Mouse (Mus musculus): ENCODE measurements around the gene Mrpl30. TPM values are rescaled to one million over a fixed set of nuclear protein-coding genes. Genes with fewer than 3 reads are reported as not detected.
A peak's percentile ranks its signal among the peaks of the same experiment; 100 is the strongest.

Mrpl30 gene
- polyA plus RNA-seq, 1 experiment from 2014 or later, result 275 TPM

DNA sequence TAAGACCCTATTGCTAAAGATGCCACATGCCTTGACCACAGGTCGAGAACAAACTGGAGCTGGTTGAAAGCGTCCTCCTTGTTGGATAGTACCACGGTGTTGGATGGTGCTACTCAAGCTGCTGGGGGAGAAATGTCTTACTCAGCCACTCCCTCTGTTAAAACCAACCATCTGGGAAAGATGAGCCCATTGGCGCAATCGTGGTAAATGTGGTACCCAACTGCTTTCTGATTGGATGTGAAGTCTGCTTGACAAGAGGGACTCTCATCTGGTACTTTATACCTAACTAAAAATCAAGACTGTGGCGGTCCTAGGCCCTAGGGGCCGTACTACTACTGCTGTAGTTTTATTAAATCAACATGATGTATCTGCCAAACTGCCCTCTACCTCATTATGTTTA is 1.1 kb upstream of the Mrpl30 start:
- 81% methylated on average over 7 of the region's 7 CpGs for WGBS
- peaks cover 13% of the 10 kb centered on the region for H3K4me1 ChIP-seq (ENCODE audit: control insufficient read depth, insufficient read depth, low read length)
- H3K4me3 ChIP-seq (replicated peaks; ENCODE audit: low read depth, low read length), result peak overlapping the region; percentile 67
- H3K36me3 ChIP-seq (ENCODE audit: control insufficient read depth, insufficient read depth, low read length), result peaks cover 9% of the 10 kb centered on the region
- DNase-seq (no peak), ATAC-seq (ENCODE audit: low FRiP score, low TSS enrichment) (no peak)
- H3K9me3 ChIP-seq (ENCODE audit: control insufficient read depth, low read length), result no peaks in the 10 kb centered on the region
- no peaks in the 10 kb centered on the region for H3K27me3 ChIP-seq (ENCODE audit: control insufficient read depth, insufficient read depth, low read length)
- peak overlapping the region; percentile 93 for H3K4me2 ChIP-seq (ENCODE audit: low read length)
- H3K9ac ChIP-seq (replicated peaks; ENCODE audit: low read length), result peak overlapping the region; percentile 64
- no peak overlapping the region for H3K27ac ChIP-seq (replicated peaks; ENCODE audit: low read depth, low read length)

DNA sequence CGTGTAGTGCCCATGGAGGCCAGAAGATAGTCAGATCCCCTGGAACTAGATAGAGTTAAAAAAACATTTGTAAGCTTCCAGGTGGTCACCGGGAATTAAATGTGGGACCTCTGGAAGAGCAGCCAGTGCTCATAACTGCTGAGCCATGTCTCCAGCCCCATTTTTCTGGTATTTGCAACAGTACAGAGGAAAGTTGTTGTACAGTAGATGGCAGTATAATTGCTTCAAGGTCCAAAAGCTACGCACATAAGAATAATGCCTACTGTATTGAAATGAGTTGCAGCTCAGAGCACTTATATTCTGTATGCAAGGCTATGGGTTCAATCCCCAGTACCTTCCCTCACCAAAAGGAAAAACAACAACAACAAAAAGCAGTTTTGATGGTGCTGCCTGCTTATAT is 1.1 kb downstream of the Mrpl30 start:
- Histone ChIP-seq H3K4me2 (ENCODE audit: low read length) (peak overlapping the region; percentile 93), H3K4me3 (replicated peaks; ENCODE audit: low read depth, low read length) (no peak overlapping the region), H3K27ac (replicated peaks; ENCODE audit: low read depth, low read length) (no peak overlapping the region), H3K36me3 (ENCODE audit: control insufficient read depth, insufficient read depth, low read length) (peaks cover 21% of the 10 kb centered on the region), H3K9me3 (ENCODE audit: control insufficient read depth, low read length) (no peaks in the 10 kb centered on the region), H3K4me1 (ENCODE audit: control insufficient read depth, insufficient read depth, low read length) (peaks cover 13% of the 10 kb centered on the region), H3K27me3 (ENCODE audit: control insufficient read depth, insufficient read depth, low read length) (no peaks in the 10 kb centered on the region), H3K9ac (replicated peaks; ENCODE audit: low read length) (no peak overlapping the region)
- DNase-seq (peak; percentile 29), ATAC-seq (ENCODE audit: low FRiP score, low TSS enrichment) (no peak)
- WGBS, result 77% methylated on average over 3 of the region's 3 CpGs

DNA sequence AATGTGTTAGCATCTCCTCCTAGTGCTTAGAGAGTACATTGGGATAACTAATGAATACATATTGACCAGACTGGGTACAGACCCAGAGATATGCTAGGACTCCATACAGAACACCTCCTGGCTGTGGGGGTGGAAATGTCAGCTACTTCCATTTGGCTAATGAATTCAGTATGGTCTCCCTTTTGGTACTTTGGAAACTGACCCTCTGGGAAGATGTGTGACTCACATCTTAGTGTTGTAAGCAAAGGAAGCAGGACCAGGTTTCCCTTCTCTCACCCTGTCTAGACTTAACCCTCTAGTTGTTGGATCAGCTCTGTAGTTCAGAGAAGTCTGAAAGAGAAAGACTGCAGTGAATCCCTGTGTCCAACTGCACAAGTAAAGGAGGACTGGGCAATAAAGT is 4.3 kb downstream of the Mrpl30 start:
- Histone ChIP-seq H3K27ac (replicated peaks; ENCODE audit: low read depth, low read length) (no peak overlapping the region), H3K9ac (replicated peaks; ENCODE audit: low read length) (no peak overlapping the region), H3K27me3 (ENCODE audit: control insufficient read depth, insufficient read depth, low read length) (no peaks in the 10 kb centered on the region), H3K4me1 (ENCODE audit: control insufficient read depth, insufficient read depth, low read length) (peaks cover 9% of the 10 kb centered on the region), H3K9me3 (ENCODE audit: control insufficient read depth, low read length) (no peaks in the 10 kb centered on the region), H3K4me3 (replicated peaks; ENCODE audit: low read depth, low read length) (no peak overlapping the region), H3K4me2 (ENCODE audit: low read length) (no peak overlapping the region), H3K36me3 (ENCODE audit: control insufficient read depth, insufficient read depth, low read length) (peaks cover 50% of the 10 kb centered on the region)
- no peak for DNase-seq
- ATAC-seq (ENCODE audit: low FRiP score, low TSS enrichment), result no peak

DNA sequence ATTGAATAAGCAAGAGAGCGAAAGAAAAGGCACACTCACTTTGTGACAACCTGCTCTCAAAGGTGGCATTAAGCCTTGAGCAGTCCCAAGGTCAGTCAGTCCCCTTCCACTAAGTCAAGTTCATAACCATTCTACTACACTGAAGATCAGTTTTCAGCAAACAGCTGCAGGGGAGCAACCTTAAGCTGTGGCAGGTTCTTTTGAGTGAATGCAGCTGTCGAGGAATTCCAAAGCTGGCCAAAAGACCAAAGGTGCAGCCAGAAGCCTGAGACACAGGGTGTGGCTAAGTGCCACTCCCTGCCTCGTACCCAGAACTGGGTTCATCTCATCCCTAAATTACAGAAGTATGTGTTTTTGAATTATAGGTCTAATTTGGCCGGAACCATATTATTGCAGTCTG is 9.5 kb downstream of the Mrpl30 start:
- Histone ChIP-seq H3K9ac (replicated peaks; ENCODE audit: low read length) (no peak overlapping the region), H3K36me3 (ENCODE audit: control insufficient read depth, insufficient read depth, low read length) (peaks cover 49% of the 10 kb centered on the region), H3K4me3 (replicated peaks; ENCODE audit: low read depth, low read length) (no peak overlapping the region), H3K27ac (replicated peaks; ENCODE audit: low read depth, low read length) (no peak overlapping the region), H3K27me3 (ENCODE audit: control insufficient read depth, insufficient read depth, low read length) (no peaks in the 10 kb centered on the region), H3K4me2 (ENCODE audit: low read length) (no peak overlapping the region), H3K9me3 (ENCODE audit: control insufficient read depth, low read length) (no peaks in the 10 kb centered on the region), H3K4me1 (ENCODE audit: control insufficient read depth, insufficient read depth, low read length) (no peaks in the 10 kb centered on the region)
- ATAC-seq (ENCODE audit: low FRiP score, low TSS enrichment) (no peak), DNase-seq (no peak)
- WGBS, result 86% methylated on average over 4 of the region's 4 CpGs

DNA sequence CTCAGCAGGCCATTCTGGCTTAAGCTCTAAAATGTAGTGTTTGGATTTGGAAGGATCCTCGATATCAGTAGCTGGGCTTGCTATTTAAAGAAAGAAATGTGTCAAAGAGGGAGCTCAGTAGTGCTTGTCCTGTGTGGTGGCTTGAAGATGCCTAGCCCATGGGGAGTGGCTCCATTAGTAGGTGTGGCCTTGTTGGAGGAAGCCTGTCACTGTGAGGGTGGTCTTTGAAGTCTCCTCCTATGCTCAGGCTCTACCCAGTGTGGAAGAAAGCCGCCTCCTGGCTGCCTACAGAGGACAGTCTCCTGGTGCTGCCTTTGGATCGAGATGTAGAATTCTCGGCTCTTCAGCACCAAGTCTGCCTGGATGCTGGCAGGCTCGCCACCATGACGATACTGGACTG is 10.0 kb downstream of the Mrpl30 start:
- Histone ChIP-seq H3K36me3 (ENCODE audit: control insufficient read depth, insufficient read depth, low read length) (peaks cover 45% of the 10 kb centered on the region), H3K9ac (replicated peaks; ENCODE audit: low read length) (no peak overlapping the region), H3K27me3 (ENCODE audit: control insufficient read depth, insufficient read depth, low read length) (no peaks in the 10 kb centered on the region), H3K4me2 (ENCODE audit: low read length) (no peak overlapping the region), H3K27ac (replicated peaks; ENCODE audit: low read depth, low read length) (no peak overlapping the region), H3K9me3 (ENCODE audit: control insufficient read depth, low read length) (no peaks in the 10 kb centered on the region), H3K4me3 (replicated peaks; ENCODE audit: low read depth, low read length) (no peak overlapping the region), H3K4me1 (ENCODE audit: control insufficient read depth, insufficient read depth, low read length) (no peaks in the 10 kb centered on the region)
- WGBS, result 54% methylated on average over 6 of the region's 6 CpGs
- no peak for ATAC-seq (ENCODE audit: low FRiP score, low TSS enrichment)
- no peak for DNase-seq

DNA sequence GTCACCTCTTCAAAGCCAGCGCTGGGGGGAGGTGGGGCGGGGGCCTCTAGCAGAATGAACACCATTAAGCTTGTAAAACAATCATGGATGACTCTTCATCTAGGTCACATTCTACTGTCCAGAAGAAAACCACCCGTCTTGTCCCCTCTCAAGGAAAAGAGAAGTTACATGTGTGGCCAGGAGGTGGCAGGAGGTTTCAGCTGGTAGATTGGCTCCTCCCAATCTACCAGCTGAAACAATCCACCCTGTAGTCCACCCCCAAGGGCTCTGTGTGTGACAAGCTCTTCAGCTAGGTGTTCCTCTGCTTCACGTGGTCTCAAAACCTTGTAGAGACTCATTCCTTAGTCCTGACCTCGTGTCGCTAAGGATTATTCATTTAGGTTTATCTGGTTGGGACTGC is 12.9 kb downstream of the Mrpl30 start:
- WGBS, result 34% methylated on average over 6 of the region's 6 CpGs

DNA sequence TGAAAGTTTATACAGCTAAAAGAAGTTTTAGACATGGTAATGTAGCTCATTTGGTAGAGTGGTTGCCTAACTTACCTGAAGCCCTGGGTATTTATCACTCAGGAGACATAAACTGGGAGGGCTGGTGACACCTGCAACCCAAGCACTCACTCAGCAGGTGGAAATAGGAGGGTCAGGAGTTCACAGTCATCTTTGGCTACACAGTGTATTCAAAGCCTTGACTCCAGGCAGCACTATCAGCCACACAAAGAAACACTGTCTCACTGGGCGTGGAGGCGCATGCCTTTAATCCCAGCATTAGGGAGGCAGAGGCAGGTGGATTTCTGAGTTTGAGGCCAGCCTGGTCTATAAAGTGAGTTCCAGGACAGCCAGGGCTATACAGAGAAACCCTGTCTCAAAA is 22.5 kb downstream of the Mrpl30 start:
- no peak overlapping the region for H3K4me3 ChIP-seq (replicated peaks; ENCODE audit: low read depth, low read length)
- 82% methylated on average over 2 of the region's 2 CpGs for WGBS
- no peaks in the 10 kb centered on the region for H3K4me1 ChIP-seq (ENCODE audit: control insufficient read depth, insufficient read depth, low read length)
- no peaks in the 10 kb centered on the region for H3K9me3 ChIP-seq (ENCODE audit: control insufficient read depth, low read length)
- H3K9ac ChIP-seq (replicated peaks; ENCODE audit: low read length), result no peak overlapping the region
- DNase-seq (no peak), ATAC-seq (ENCODE audit: low FRiP score, low TSS enrichment) (no peak)
- no peaks in the 10 kb centered on the region for H3K27me3 ChIP-seq (ENCODE audit: control insufficient read depth, insufficient read depth, low read length)
- no peaks in the 10 kb centered on the region for H3K36me3 ChIP-seq (ENCODE audit: control insufficient read depth, insufficient read depth, low read length)
- no peak overlapping the region for H3K4me2 ChIP-seq (ENCODE audit: low read length)
- no peak overlapping the region for H3K27ac ChIP-seq (replicated peaks; ENCODE audit: low read depth, low read length)

More for the DNA sequence above, 12.9 kb downstream of the Mrpl30 start:
- H3K36me3 ChIP-seq (ENCODE audit: control insufficient read depth, insufficient read depth, low read length), result peaks cover 22% of the 10 kb centered on the region
- no peak overlapping the region for H3K27ac ChIP-seq (replicated peaks; ENCODE audit: low read depth, low read length)
- peak; percentile 41 for DNase-seq
- H3K4me2 ChIP-seq (ENCODE audit: low read length), result no peak overlapping the region
- H3K27me3 ChIP-seq (ENCODE audit: control insufficient read depth, insufficient read depth, low read length), result no peaks in the 10 kb centered on the region
- no peak overlapping the region for H3K4me3 ChIP-seq (replicated peaks; ENCODE audit: low read depth, low read length)
- H3K9ac ChIP-seq (replicated peaks; ENCODE audit: low read length), result no peak overlapping the region
- no peaks in the 10 kb centered on the region for H3K4me1 ChIP-seq (ENCODE audit: control insufficient read depth, insufficient read depth, low read length)
- H3K9me3 ChIP-seq (ENCODE audit: control insufficient read depth, low read length), result no peaks in the 10 kb centered on the region
- no peak for ATAC-seq (ENCODE audit: low FRiP score, low TSS enrichment)

DNA sequence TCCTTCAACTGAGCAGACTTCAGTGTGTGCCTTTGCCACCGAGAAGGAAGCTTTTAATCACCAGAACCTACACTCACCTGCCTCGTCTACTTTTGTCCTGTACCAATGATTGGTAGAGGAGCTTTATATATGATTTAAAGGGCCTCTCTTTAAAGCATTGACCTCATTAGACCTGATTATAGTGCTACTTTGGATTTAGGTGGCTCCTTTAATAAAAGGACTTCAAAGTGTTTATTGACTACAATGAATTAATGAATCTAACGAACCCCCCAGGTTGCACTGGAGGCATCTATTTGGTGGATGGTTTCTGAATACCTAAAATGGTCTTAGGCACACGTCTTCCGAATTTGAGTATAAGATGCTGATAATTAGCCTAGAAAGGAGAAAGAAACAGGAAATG is 26.1 kb downstream of the Mrpl30 start, which contains the start of gene Lyg2:
Lyg2 (minus strand) TSS at position 101 of the 400 bp plus-strand sequence.
- no peak within 1 kb of the TSS for H3K4me3 ChIP-seq (replicated peaks; ENCODE audit: low read depth, low read length)
- 76% methylated on average over 5 of the region's 5 CpGs for WGBS
- no peaks in the 10 kb centered on the region for H3K9me3 ChIP-seq (ENCODE audit: control insufficient read depth, low read length)
- no peak within 1 kb of the TSS for H3K27ac ChIP-seq (replicated peaks; ENCODE audit: low read depth, low read length)
- DNase-seq (no peak), ATAC-seq (ENCODE audit: low FRiP score, low TSS enrichment) (no peak)
- H3K4me1 ChIP-seq (ENCODE audit: control insufficient read depth, insufficient read depth, low read length), result no peaks in the 10 kb centered on the region
- no peaks in the 10 kb centered on the region for H3K27me3 ChIP-seq (ENCODE audit: control insufficient read depth, insufficient read depth, low read length)
- H3K9ac ChIP-seq (replicated peaks; ENCODE audit: low read length), result no peak within 1 kb of the TSS
- no peak within 1 kb of the TSS for H3K4me2 ChIP-seq (ENCODE audit: low read length)
- H3K36me3 ChIP-seq (ENCODE audit: control insufficient read depth, insufficient read depth, low read length), result no peaks in the 10 kb centered on the region

DNA sequence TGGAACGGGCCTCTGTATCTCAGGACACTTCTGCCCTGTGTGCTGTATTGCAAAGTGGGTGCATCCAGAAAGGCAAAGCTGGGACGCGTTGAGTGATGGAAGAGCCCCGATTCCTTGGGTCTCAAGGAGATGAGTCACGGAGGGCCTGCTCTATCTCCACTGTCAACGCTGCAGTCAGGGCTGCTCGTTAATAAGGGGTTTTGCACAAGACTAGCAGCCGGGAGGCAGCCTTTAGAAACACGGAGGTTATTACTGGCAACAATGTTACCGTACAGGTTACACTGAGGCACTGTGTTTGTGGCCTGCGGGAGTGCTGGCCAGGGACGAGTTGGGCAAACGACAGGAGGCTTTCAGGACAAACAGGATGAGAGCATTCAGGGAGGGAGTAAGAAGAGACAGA is 27.4 kb downstream of the Mrpl30 start:
- no peak for ATAC-seq (ENCODE audit: low FRiP score, low TSS enrichment)
- Histone ChIP-seq H3K4me2 (ENCODE audit: low read length) (no peak overlapping the region), H3K4me1 (ENCODE audit: control insufficient read depth, insufficient read depth, low read length) (no peaks in the 10 kb centered on the region), H3K9ac (replicated peaks; ENCODE audit: low read length) (no peak overlapping the region), H3K27me3 (ENCODE audit: control insufficient read depth, insufficient read depth, low read length) (no peaks in the 10 kb centered on the region), H3K9me3 (ENCODE audit: control insufficient read depth, low read length) (no peaks in the 10 kb centered on the region), H3K36me3 (ENCODE audit: control insufficient read depth, insufficient read depth, low read length) (no peaks in the 10 kb centered on the region), H3K27ac (replicated peaks; ENCODE audit: low read depth, low read length) (no peak overlapping the region), H3K4me3 (replicated peaks; ENCODE audit: low read depth, low read length) (no peak overlapping the region)
- WGBS, result 81% methylated on average over 13 of the region's 13 CpGs
- DNase-seq, result no peak

Measured in midbrain, embryonic 14.5 days (tissue).